Mouse (Mus musculus) forebrain, embryonic 13.5 days (tissue): ENCODE results near the gene Clec16a. TPM values are rescaled to one million over a fixed set of nuclear protein-coding genes. Genes with fewer than 3 reads are reported as not detected.

ENCODE experiments used
- ATAC-seq: fragments of 200-750 bp; cut with Nextera tagmentation; 2 replicates; pipeline ENCODE4 v1.8.0; 2017
- H3K27ac ChIP-seq: fragments of 300-500 bp; sonication (generic); 2 replicates; pipeline ENCODE4 v1.5.1; 2015; ENCODE audit warnings: inconsistent platforms, mild to moderate bottlenecking, moderate library complexity
- H3K27me3 ChIP-seq: fragments of 300-500 bp; sonication (generic); 2 replicates; pipeline ENCODE4 v1.6.1; 2015; ENCODE audit warnings: mild to moderate bottlenecking, inconsistent platforms
- H3K36me3 ChIP-seq: fragments of 300-500 bp; sonication (generic); 2 replicates; pipeline ENCODE4 v1.6.1; 2015; ENCODE audit warnings: mild to moderate bottlenecking, inconsistent platforms; ENCODE audit not compliant: poor library complexity, severe bottlenecking
- H3K4me1 ChIP-seq: fragments of 300-500 bp; sonication (generic); 2 replicates; pipeline ENCODE4 v1.6.1; 2015; ENCODE audit warnings: inconsistent platforms
- H3K4me2 ChIP-seq: fragments of 300-500 bp; sonication (generic); 2 replicates; pipeline ENCODE4 v1.6.1; 2015; ENCODE audit warnings: inconsistent platforms, mild to moderate bottlenecking, moderate library complexity
- H3K4me3 ChIP-seq: fragments of 300-500 bp; sonication (generic); 2 replicates; pipeline ENCODE4 v1.5.1; 2015; ENCODE audit warnings: mild to moderate bottlenecking, inconsistent platforms
- H3K9ac ChIP-seq: fragments of 300-500 bp; sonication (generic); 2 replicates; pipeline ENCODE4 v1.6.1; 2015; ENCODE audit warnings: mild to moderate bottlenecking, inconsistent platforms
- H3K9me3 ChIP-seq: fragments of 300-500 bp; sonication (generic); replicated peaks from 2 replicates; pipeline ENCODE4 v1.6.1; 2016; ENCODE audit warnings: inconsistent platforms
- WGBS: fragments of 180-500 bp; shearing (Covaris S2); methylation state at CpG from one replicate; pipeline ENCODE4 v1.1.7; 2015; 5-methylcytosine and 5-hydroxymethylcytosine counted together
- polyA plus RNA-seq: library from polyadenylated mRNA; unstranded; fragments of >200 nt; fragmentation: Nextera tagmentation; extraction: Ambion mirVana; gene quantifications from 2 replicates; pipeline ENCODE4 v1.2.1, GENCODE M21; 2015

Gene Clec16a
- polyA plus RNA-seq, 1 experiment from 2014 or later, result 61.7 TPM

DNA sequence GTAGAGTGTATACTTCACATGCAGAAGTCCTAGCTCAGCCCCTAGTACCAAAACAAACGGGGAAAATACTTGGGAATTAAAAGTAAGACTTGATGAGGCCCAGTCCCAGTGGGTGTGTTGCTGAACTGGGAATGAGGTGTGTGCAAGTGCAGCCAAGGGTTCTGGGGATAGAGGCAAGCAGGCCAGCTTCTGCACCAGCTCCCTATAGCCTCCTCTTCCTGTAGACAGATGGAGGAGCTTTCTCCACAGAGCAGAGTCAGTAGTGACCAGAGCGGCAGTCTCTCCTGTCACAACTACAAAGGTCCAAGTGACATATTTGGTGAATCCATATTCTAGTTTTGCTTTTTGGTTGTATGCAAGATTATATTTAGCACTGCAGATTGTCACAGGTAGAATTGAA lies 114.1 kb downstream of the Clec16a start:
- WGBS, result 78% methylated on average over 2 of the region's 2 CpGs
- Histone ChIP-seq H3K27ac (no peak overlapping the region), H3K9ac (no peak overlapping the region)

GRCm38 (mm10) chr16:10660526-10660925 lies 115.4 kb downstream of the Clec16a start:
- no peak overlapping the region for H3K9ac ChIP-seq
- no peak overlapping the region for H3K4me3 ChIP-seq
- peaks cover 10% of the 10 kb centered on the region; the same call in 1 of the 2 replicates for H3K4me1 ChIP-seq
- H3K4me2 ChIP-seq, result no peak overlapping the region
- no peak overlapping the region for H3K27ac ChIP-seq
- H3K27me3 ChIP-seq, result no peaks in the 10 kb centered on the region
- H3K9me3 ChIP-seq, result no peaks in the 10 kb centered on the region
- ATAC-seq, result no peak
- no peaks in the 10 kb centered on the region for H3K36me3 ChIP-seq

More for the DNA sequence above, 114.1 kb downstream of the Clec16a start:
- peaks cover 5% of the 10 kb centered on the region; the same call in 1 of the 2 replicates for H3K4me1 ChIP-seq
- H3K27me3 ChIP-seq, result no peaks in the 10 kb centered on the region
- H3K4me2 ChIP-seq, result no peak overlapping the region
- no peaks in the 10 kb centered on the region for H3K9me3 ChIP-seq
- no peaks in the 10 kb centered on the region for H3K36me3 ChIP-seq
- no peak overlapping the region for H3K4me3 ChIP-seq
- ATAC-seq, result no peak

DNA sequence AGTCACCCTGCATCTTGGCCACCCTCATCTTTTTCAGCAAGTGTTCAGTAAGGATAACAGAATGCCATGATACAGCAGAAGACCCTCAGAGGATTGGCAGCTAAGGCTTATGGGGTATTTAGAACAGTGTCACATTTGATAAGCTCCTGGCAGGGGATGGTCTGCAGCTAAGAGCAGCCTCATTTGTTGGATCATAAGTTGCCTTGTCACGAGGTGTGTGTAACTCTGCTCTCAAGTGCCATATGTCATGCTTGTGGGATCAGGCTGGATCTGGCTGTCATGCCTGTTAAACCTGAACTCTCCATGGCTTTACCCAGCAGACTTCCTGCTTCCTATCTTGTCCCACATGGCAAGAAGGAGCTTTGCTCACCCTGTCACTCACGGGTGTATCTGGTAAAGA lies 116.2 kb downstream of the Clec16a start:
- Histone ChIP-seq H3K9ac (no peak overlapping the region), H3K27me3 (no peaks in the 10 kb centered on the region), H3K4me3 (no peak overlapping the region), H3K9me3 (no peaks in the 10 kb centered on the region), H3K36me3 (no peaks in the 10 kb centered on the region), H3K4me1 (peaks cover 11% of the 10 kb centered on the region; the same call in 1 of the 2 replicates), H3K4me2 (no peak overlapping the region), H3K27ac (no peak overlapping the region)
- WGBS, result 81% methylated on average over 2 of the region's 2 CpGs
- ATAC-seq, result no peak

GRCm38 (mm10) chr16:10663890-10664731 lies 119.0 kb downstream of the Clec16a start:
- ATAC-seq, result no peak
- H3K36me3 ChIP-seq, result no peaks in the 10 kb centered on the region
- no peak overlapping the region for H3K4me3 ChIP-seq
- H3K27ac ChIP-seq, result no peak overlapping the region
- no peak overlapping the region for H3K9ac ChIP-seq
- no peaks in the 10 kb centered on the region for H3K9me3 ChIP-seq
- no peak overlapping the region for H3K4me2 ChIP-seq
- H3K4me1 ChIP-seq, result peaks cover 11% of the 10 kb centered on the region; the same call in 1 of the 2 replicates
- H3K27me3 ChIP-seq, result no peaks in the 10 kb centered on the region
- 88% methylated on average over 12 of the region's 12 CpGs for WGBS

DNA sequence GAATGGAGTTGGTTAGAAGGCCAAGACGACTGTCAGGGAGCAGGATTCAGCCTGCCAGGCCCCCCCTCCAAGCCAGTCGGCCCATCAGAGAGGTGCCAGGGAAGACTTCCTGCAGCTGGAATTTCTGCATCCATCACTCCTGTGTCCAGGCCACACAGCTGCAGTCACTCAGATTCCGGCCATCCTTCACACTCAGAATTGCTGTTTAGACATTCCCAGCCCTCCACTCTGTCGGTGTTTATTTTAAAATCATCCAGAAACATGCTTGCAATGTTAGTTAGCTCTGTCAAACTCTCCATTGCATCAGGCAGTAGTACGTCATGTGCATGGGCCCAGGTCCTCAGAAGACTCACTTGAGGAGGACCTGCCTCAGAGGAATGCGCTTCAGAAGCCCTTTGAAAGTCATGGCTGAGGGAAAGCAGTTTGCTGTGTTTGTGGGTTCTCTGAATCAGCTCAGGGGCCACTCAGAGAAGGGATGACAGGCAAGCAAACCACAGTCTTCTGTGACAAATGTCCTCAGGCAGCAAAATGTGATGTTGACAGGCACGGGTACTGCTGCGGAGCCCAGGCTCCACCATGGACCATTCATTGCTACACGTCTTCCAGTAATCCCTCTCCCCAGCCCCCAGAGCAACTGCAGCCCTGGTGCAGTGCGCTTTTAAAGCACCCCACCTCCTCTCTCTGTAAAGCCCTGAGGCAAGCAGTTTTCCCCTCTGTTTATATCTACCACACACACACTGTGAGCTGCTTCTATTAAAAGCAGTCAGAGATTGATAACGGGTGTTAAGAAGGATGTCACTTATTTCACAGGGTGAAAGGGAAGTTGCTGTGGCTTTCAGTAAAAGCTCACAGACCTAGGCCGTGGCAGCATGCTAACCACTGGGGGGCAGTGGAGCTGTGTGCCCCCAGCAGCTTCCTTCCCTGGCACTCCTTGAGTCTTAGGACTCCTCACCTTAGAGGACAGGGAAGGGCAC lies 120.1 kb downstream of the Clec16a start:
- H3K36me3 ChIP-seq, result no peaks in the 10 kb centered on the region
- H3K27ac ChIP-seq, result no peak overlapping the region; the same call in 1 of the 2 replicates
- H3K4me2 ChIP-seq, result no peak overlapping the region
- no peak overlapping the region for H3K4me3 ChIP-seq
- no peaks in the 10 kb centered on the region for H3K27me3 ChIP-seq
- ATAC-seq, result no peak
- no peak overlapping the region for H3K9ac ChIP-seq
- no peaks in the 10 kb centered on the region for H3K9me3 ChIP-seq
- 70% methylated on average over 12 of the region's 12 CpGs for WGBS
- H3K4me1 ChIP-seq, result peaks cover 11% of the 10 kb centered on the region; the same call in 1 of the 2 replicates

GRCm38 (mm10) chr16:10666766-10667165 lies 121.6 kb downstream of the Clec16a start:
- H3K4me3 ChIP-seq, result no peak overlapping the region
- WGBS, result 57% methylated on average over 3 of the region's 3 CpGs
- no peaks in the 10 kb centered on the region for H3K9me3 ChIP-seq
- no peaks in the 10 kb centered on the region for H3K36me3 ChIP-seq
- H3K27me3 ChIP-seq, result no peaks in the 10 kb centered on the region
- ATAC-seq, result no peak
- no peak overlapping the region for H3K4me2 ChIP-seq
- no peak overlapping the region for H3K27ac ChIP-seq
- H3K9ac ChIP-seq, result 0 out of 2 replicates have a peak overlapping the region, but pooled peaks have one; percentile 3
- peaks cover 7% of the 10 kb centered on the region; the same call in 1 of the 2 replicates for H3K4me1 ChIP-seq

DNA sequence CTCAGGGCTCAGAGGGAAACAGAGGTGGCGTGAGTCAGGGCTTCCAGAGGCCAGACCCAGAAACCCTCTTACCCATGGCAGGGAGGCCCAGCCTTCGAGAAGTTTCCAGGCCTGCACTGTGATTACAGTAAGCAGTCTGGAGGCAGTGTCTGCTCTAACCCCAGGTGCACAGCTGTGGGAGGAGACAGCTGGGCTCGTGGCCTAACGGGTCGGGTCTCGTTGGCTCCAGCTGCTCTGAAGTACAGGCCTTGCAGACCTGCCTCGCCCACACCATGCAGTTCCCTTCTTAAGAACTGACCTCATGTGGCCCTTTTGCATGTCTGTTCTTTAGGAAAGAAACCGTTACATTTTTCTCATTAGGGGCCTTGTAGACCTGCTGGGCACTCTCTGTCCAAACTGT lies 123.3 kb downstream of the Clec16a start:
- 72% methylated on average over 8 of the region's 8 CpGs for WGBS
- Histone ChIP-seq H3K4me1 (peaks cover 7% of the 10 kb centered on the region; the same call in 1 of the 2 replicates), H3K27ac (no peak overlapping the region), H3K4me2 (no peak overlapping the region), H3K36me3 (no peaks in the 10 kb centered on the region), H3K27me3 (no peaks in the 10 kb centered on the region), H3K9ac (no peak overlapping the region), H3K9me3 (no peaks in the 10 kb centered on the region), H3K4me3 (no peak overlapping the region)
- no peak for ATAC-seq

- Histone ChIP-seq H3K4me1 (peaks cover 7% of the 10 kb centered on the region; the same call in 1 of the 2 replicates), H3K9ac (no peak overlapping the region), H3K36me3 (no peaks in the 10 kb centered on the region), H3K4me3 (no peak overlapping the region), H3K4me2 (no peak overlapping the region), H3K27me3 (no peaks in the 10 kb centered on the region), H3K9me3 (no peaks in the 10 kb centered on the region), H3K27ac (no peak overlapping the region)
- WGBS, result 86% methylated on average over 7 of the region's 7 CpGs
- no peak for ATAC-seq
Observed at GRCm38 (mm10) chr16:10668991-10669703, 124.0 kb downstream of the Clec16a start.

- Histone ChIP-seq H3K4me1 (peaks cover 7% of the 10 kb centered on the region; the same call in 1 of the 2 replicates), H3K9me3 (no peaks in the 10 kb centered on the region), H3K4me2 (no peak overlapping the region), H3K9ac (no peak overlapping the region), H3K27ac (no peak overlapping the region), H3K36me3 (no peaks in the 10 kb centered on the region), H3K27me3 (no peaks in the 10 kb centered on the region), H3K4me3 (no peak overlapping the region)
- no peak for ATAC-seq
- WGBS, result 70% methylated on average over 2 of the region's 3 CpGs
Observed at GRCm38 (mm10) chr16:10669936-10670335, 124.8 kb downstream of the Clec16a start.

- H3K27ac ChIP-seq, result no peak overlapping the region
- H3K36me3 ChIP-seq, result no peaks in the 10 kb centered on the region
- H3K4me1 ChIP-seq, result no peaks in the 10 kb centered on the region
- H3K9ac ChIP-seq, result no peak overlapping the region
- H3K9me3 ChIP-seq, result no peaks in the 10 kb centered on the region
- no peak overlapping the region for H3K4me2 ChIP-seq
- no peak for ATAC-seq
- no peaks in the 10 kb centered on the region for H3K27me3 ChIP-seq
- H3K4me3 ChIP-seq, result no peak overlapping the region
Observed at GRCm38 (mm10) chr16:10672490-10672889, 127.4 kb downstream of the Clec16a start.

GRCm38 (mm10) chr16:10674020-10674419 lies 128.9 kb downstream of the Clec16a start:
- H3K27ac ChIP-seq, result no peak overlapping the region
- H3K4me2 ChIP-seq, result no peak overlapping the region
- H3K4me3 ChIP-seq, result no peak overlapping the region
- no peaks in the 10 kb centered on the region for H3K9me3 ChIP-seq
- no peak for ATAC-seq
- H3K9ac ChIP-seq, result no peak overlapping the region
- no peaks in the 10 kb centered on the region for H3K27me3 ChIP-seq
- H3K36me3 ChIP-seq, result no peaks in the 10 kb centered on the region
- 53% methylated on average over 2 of the region's 2 CpGs for WGBS
- H3K4me1 ChIP-seq, result no peaks in the 10 kb centered on the region
